Mouse (Mus musculus): ENCODE results near the gene Vmn1r101. TPM values are rescaled to one million over a fixed set of nuclear protein-coding genes. Genes with fewer than 3 reads are reported as not detected.
"Not testable (repeated sequence)": the region's sequence is repeated elsewhere in the genome, so short reads cannot be mapped to it uniquely, and the experiment has no call there.

Gene Vmn1r101
- not detected for total RNA-seq (2021)

DNA sequence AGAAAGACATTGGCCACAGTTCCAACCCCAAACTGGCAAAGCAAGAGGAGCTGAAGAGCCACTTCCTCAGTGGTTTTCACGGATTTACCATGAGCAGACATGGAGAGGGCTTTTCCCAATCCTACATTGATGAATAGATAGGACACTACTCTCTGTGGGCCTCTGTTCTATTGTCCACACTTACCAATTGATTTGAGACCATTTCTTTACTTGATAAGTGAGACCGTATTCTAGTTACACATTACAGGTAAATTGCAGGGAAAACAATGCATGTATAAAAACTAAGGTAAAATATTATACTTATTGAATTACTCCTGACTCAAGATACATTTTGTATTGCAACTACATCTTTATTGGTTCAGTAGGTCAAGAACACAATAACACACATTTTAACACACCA, at the start of gene Vmn1r101:
Vmn1r101 (minus strand) TSS at position 101 of the 400 bp plus-strand sequence.
- DNase-seq; intact Hi-C loops (cut with DNase I): not testable (repeated sequence)

DNA sequence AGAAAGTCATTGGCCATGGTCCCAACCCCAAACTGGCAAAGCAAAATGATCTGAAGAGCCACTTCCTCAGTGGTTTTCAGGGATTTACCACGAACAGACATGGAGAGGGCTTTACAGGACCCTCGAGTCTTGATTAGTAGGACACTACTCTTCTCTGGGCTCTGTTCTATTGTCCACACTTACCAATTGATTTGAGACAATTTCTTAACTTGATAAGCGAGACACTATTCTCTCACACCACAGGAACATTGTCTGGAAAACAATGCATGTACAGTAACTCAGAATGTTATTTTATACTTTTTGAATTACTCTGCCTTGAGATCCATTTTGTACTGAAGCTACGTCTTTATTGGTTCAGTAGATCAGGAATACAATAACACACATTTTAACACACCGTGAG, 32.4 kb upstream of the Vmn1r101 start, which contains the start of gene Gm10670:
Gm10670 (minus strand) TSS at position 101 of the 400 bp plus-strand sequence.
- DNase-seq; intact Hi-C loops (cut with DNase I): not testable (repeated sequence)

DNA sequence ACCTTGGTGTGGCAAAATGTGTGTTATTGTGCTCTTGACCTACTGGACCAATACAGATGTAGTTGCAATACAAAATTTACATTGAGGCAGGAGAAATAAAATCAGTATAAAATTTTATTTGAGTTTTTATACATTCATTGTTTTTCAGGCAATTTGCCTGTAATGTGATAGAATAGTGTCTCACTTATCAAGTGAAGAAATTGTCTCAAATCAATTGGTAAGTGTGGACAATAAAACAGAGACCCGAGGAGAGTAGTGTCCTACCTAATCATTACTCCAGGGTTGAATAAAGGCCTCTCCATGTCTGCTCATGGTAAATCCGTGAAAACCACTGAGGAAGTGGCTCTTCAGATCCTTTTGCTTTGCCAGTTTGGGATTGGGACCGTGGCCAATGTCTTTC, 24.8 kb downstream of the Vmn1r101 start, which contains the start of gene Vmn1r100:
Vmn1r100 (plus strand) TSS at position 301 of the 400 bp plus-strand sequence.
- DNase-seq; intact Hi-C loops (cut with DNase I): not testable (repeated sequence)

Other genes with a start within 250 kb of the Vmn1r101 start
- gene Vmn1r95, start 248.9 kb downstream of the Vmn1r101 start, total RNA-seq (2021), result not detected
- not detected for gene Gm6164, start 237.0 kb downstream of the Vmn1r101 start, total RNA-seq (2021)
- not detected for gene Gm4498, start 208.8 kb downstream of the Vmn1r101 start, total RNA-seq (2021)
- not detected for gene Gm5890, start 179.8 kb downstream of the Vmn1r101 start, total RNA-seq (2021)
- gene Gm4133, start 108.5 kb downstream of the Vmn1r101 start, total RNA-seq (2021), result not detected
- gene Gm5728, start 67.2 kb downstream of the Vmn1r101 start, total RNA-seq (2021), result not detected
- gene Vmn1r100, start 24.7 kb downstream of the Vmn1r101 start, total RNA-seq (2021), result not detected
- not detected for gene Gm10670, start 32.3 kb upstream of the Vmn1r101 start, total RNA-seq (2021)
- gene Vmn1r103, start 67.9 kb upstream of the Vmn1r101 start, total RNA-seq (2021), result not detected
- gene Vmn1r104, start 91.2 kb upstream of the Vmn1r101 start, total RNA-seq (2021), result not detected
- gene Gm5726, start 103.2 kb upstream of the Vmn1r101 start, total RNA-seq (2021), result not detected
- gene Gm4141, start 133.6 kb upstream of the Vmn1r101 start, total RNA-seq (2021), result not detected
- not detected for gene Gm4513, start 156.4 kb upstream of the Vmn1r101 start, total RNA-seq (2021)
- gene Vmn1r107, start 226.3 kb upstream of the Vmn1r101 start, total RNA-seq (2021), result not detected